Mouse (Mus musculus) cerebellum, adult 9-10 months (tissue): ENCODE results near the gene Mdfic.

Source experiments
- DNase-seq: peaks from one replicate; pipeline ENCODE4 v3.0.0; 2022

Mdfic gene

GRCm38 (mm10) chr6:15742591-15743149, 22.2 kb downstream of the Mdfic start:
- no peak for DNase-seq

- DNase-seq = no peak
Observed at GRCm38 (mm10) chr6:15743291-15743792, 22.9 kb downstream of the Mdfic start.

- no peak for DNase-seq
Observed at GRCm38 (mm10) chr6:15743793-15744192, 23.3 kb downstream of the Mdfic start.

- DNase-seq = no peak
Observed at GRCm38 (mm10) chr6:15745313-15745712, 24.9 kb downstream of the Mdfic start.

- no peak for DNase-seq
Observed at GRCm38 (mm10) chr6:15745891-15746290, 25.4 kb downstream of the Mdfic start.

GRCm38 (mm10) chr6:15747396-15748155, 27.1 kb downstream of the Mdfic start:
- no peak for DNase-seq

- DNase-seq = no peak
Observed at GRCm38 (mm10) chr6:15748236-15748635, 27.8 kb downstream of the Mdfic start.

GRCm38 (mm10) chr6:15748943-15749342, 28.5 kb downstream of the Mdfic start:
- no peak for DNase-seq

GRCm38 (mm10) chr6:15750101-15750500, 29.6 kb downstream of the Mdfic start:
- no peak for DNase-seq

- DNase-seq = no peak
Observed at GRCm38 (mm10) chr6:15751375-15751774, 30.9 kb downstream of the Mdfic start.

- DNase-seq = no peak
Observed at GRCm38 (mm10) chr6:15752160-15752559, 31.7 kb downstream of the Mdfic start.

GRCm38 (mm10) chr6:15753208-15753607, 32.7 kb downstream of the Mdfic start:
- DNase-seq = no peak

- DNase-seq = no peak
Observed at GRCm38 (mm10) chr6:15758394-15758793, 37.9 kb downstream of the Mdfic start.

- no peak for DNase-seq
Observed at GRCm38 (mm10) chr6:15760750-15761149, 40.3 kb downstream of the Mdfic start.

- no peak for DNase-seq
Observed at GRCm38 (mm10) chr6:15764039-15764438, 43.6 kb downstream of the Mdfic start.

GRCm38 (mm10) chr6:15767460-15767859, 47.0 kb downstream of the Mdfic start:
- no peak for DNase-seq

- DNase-seq = no peak
Observed at GRCm38 (mm10) chr6:15770128-15770527, 49.7 kb downstream of the Mdfic start.

GRCm38 (mm10) chr6:15777070-15777469, 56.6 kb downstream of the Mdfic start:
- DNase-seq = no peak

GRCm38 (mm10) chr6:15780127-15780526, 59.7 kb downstream of the Mdfic start:
- DNase-seq = no peak

GRCm38 (mm10) chr6:15780688-15781087, 60.2 kb downstream of the Mdfic start:
- no peak for DNase-seq

- DNase-seq = no peak
Observed at GRCm38 (mm10) chr6:15789523-15790500, 69.4 kb downstream of the Mdfic start.

- no peak for DNase-seq
Observed at GRCm38 (mm10) chr6:15792680-15793601, 72.5 kb downstream of the Mdfic start.
